Mouse (Mus musculus): Measurements from ENCODE around the gene Nhsl1.

GRCm38 (mm10) chr10:18479285-18479684 is 160.5 kb downstream of the Nhsl1 start:
- TF ChIP-seq CTCF (IDR thresholded peaks at IDR 0.05; ENCODE audit: low read depth), result no peak
- no peak for TF ChIP-seq EP300 (IDR thresholded peaks at IDR 0.05; ENCODE audit: low read depth)

Measured in liver, embryonic 14.5 days (tissue).